Mouse (Mus musculus): ENCODE data around the gene F3.

GRCm38 (mm10) chr3:121693746-121694145 is 29.6 kb upstream of the F3 start:
- no peak for TF ChIP-seq CTCF (IDR thresholded peaks at IDR 0.05; ENCODE audit: low read depth, low read length)
- TF ChIP-seq GATA1 (IDR thresholded peaks at IDR 0.05; ENCODE audit: borderline replicate concordance, low read length) = no peak
- TF ChIP-seq POLR2AphosphoS5 (IDR thresholded peaks at IDR 0.05; ENCODE audit: insufficient replicate concordance, low read depth, low read length) = no peak
